Mouse (Mus musculus): ENCODE data around the gene Apbb1. TPM values are rescaled to one million over a fixed set of nuclear protein-coding genes. Genes with fewer than 3 reads are reported as not detected.

Gene Apbb1
- polyA plus RNA-seq, 1 experiment from 2014 or later, result 300 TPM

- Histone ChIP-seq H3K4me1 (replicated peaks; ENCODE audit: control insufficient read depth, insufficient read depth, low read length) (peaks cover 40% of the 10 kb centered on the region), H3K9ac (replicated peaks; ENCODE audit: low read depth, low read length) (no peak overlapping the region), H3K36me3 (ENCODE audit: control insufficient read depth, insufficient read depth) (peaks cover 5% of the 10 kb centered on the region; the same call in 1 of the 2 replicates), H3K4me2 (ENCODE audit: low read length) (no peak overlapping the region), H3K9me3 (ENCODE audit: control insufficient read depth, low read length) (no peaks in the 10 kb centered on the region), H3K27me3 (replicated peaks; ENCODE audit: control insufficient read depth, insufficient read depth, low read length) (no peaks in the 10 kb centered on the region), H3K4me3 (replicated peaks; ENCODE audit: low read length) (no peak overlapping the region), H3K27ac (ENCODE audit: low read length) (no peak overlapping the region)
- 94% methylated on average over 6 of the region's 6 CpGs for WGBS
- ATAC-seq, result no peak
These were observed 4.0 kb downstream of the Apbb1 start for GRCm38 (mm10) chr7:105577377-105577871.

GRCm38 (mm10) chr7:105576166-105576748 is 5.2 kb downstream of the Apbb1 start:
- no peak overlapping the region for H3K4me3 ChIP-seq (replicated peaks; ENCODE audit: low read length)
- ATAC-seq, result no peak
- H3K9ac ChIP-seq (replicated peaks; ENCODE audit: low read depth, low read length), result no peak overlapping the region
- H3K9me3 ChIP-seq (ENCODE audit: control insufficient read depth, low read length), result no peaks in the 10 kb centered on the region
- peaks cover 35% of the 10 kb centered on the region for H3K4me1 ChIP-seq (replicated peaks; ENCODE audit: control insufficient read depth, insufficient read depth, low read length)
- H3K27me3 ChIP-seq (replicated peaks; ENCODE audit: control insufficient read depth, insufficient read depth, low read length), result no peaks in the 10 kb centered on the region
- 84% methylated on average over 3 of the region's 3 CpGs for WGBS
- no peak overlapping the region for H3K4me2 ChIP-seq (ENCODE audit: low read length)
- H3K27ac ChIP-seq (ENCODE audit: low read length), result no peak overlapping the region
- peaks cover 5% of the 10 kb centered on the region; the same call in 1 of the 2 replicates for H3K36me3 ChIP-seq (ENCODE audit: control insufficient read depth, insufficient read depth)

GRCm38 (mm10) chr7:105574537-105574936 is 6.9 kb downstream of the Apbb1 start:
- Histone ChIP-seq H3K4me2 (ENCODE audit: low read length) (no peak overlapping the region), H3K36me3 (ENCODE audit: control insufficient read depth, insufficient read depth) (peaks cover 5% of the 10 kb centered on the region; the same call in 1 of the 2 replicates), H3K4me1 (replicated peaks; ENCODE audit: control insufficient read depth, insufficient read depth, low read length) (peaks cover 45% of the 10 kb centered on the region), H3K9me3 (ENCODE audit: control insufficient read depth, low read length) (no peaks in the 10 kb centered on the region), H3K9ac (replicated peaks; ENCODE audit: low read depth, low read length) (no peak overlapping the region), H3K27ac (ENCODE audit: low read length) (no peak overlapping the region), H3K4me3 (replicated peaks; ENCODE audit: low read length) (no peak overlapping the region), H3K27me3 (replicated peaks; ENCODE audit: control insufficient read depth, insufficient read depth, low read length) (no peaks in the 10 kb centered on the region)
- ATAC-seq, result no peak
- WGBS, result 92% methylated on average over 4 of the region's 4 CpGs

- Histone ChIP-seq H3K4me1 (replicated peaks; ENCODE audit: control insufficient read depth, insufficient read depth, low read length) (peaks cover 47% of the 10 kb centered on the region), H3K27me3 (replicated peaks; ENCODE audit: control insufficient read depth, insufficient read depth, low read length) (no peaks in the 10 kb centered on the region), H3K36me3 (ENCODE audit: control insufficient read depth, insufficient read depth) (peaks cover 5% of the 10 kb centered on the region; the same call in 1 of the 2 replicates), H3K9ac (replicated peaks; ENCODE audit: low read depth, low read length) (no peak overlapping the region), H3K4me3 (replicated peaks; ENCODE audit: low read length) (no peak overlapping the region), H3K27ac (ENCODE audit: low read length) (no peak overlapping the region), H3K4me2 (ENCODE audit: low read length) (no peak overlapping the region), H3K9me3 (ENCODE audit: control insufficient read depth, low read length) (no peaks in the 10 kb centered on the region)
- WGBS, result 96% methylated on average over 8 of the region's 8 CpGs
- ATAC-seq, result no peak
These were observed 8.5 kb downstream of the Apbb1 start for GRCm38 (mm10) chr7:105572949-105573348.

GRCm38 (mm10) chr7:105570756-105571155 is 10.7 kb downstream of the Apbb1 start:
- Histone ChIP-seq H3K9me3 (ENCODE audit: control insufficient read depth, low read length) (no peaks in the 10 kb centered on the region), H3K27me3 (replicated peaks; ENCODE audit: control insufficient read depth, insufficient read depth, low read length) (no peaks in the 10 kb centered on the region), H3K27ac (ENCODE audit: low read length) (peak overlapping the region; percentile 87; the same call in 1 of the 2 replicates), H3K9ac (replicated peaks; ENCODE audit: low read depth, low read length) (no peak overlapping the region), H3K4me2 (ENCODE audit: low read length) (peak overlapping the region; percentile 9; the same call in 1 of the 2 replicates), H3K4me1 (replicated peaks; ENCODE audit: control insufficient read depth, insufficient read depth, low read length) (peaks cover 37% of the 10 kb centered on the region), H3K4me3 (replicated peaks; ENCODE audit: low read length) (no peak overlapping the region), H3K36me3 (ENCODE audit: control insufficient read depth, insufficient read depth) (peaks cover 17% of the 10 kb centered on the region)
- no peak for ATAC-seq
- 77% methylated on average over 4 of the region's 4 CpGs for WGBS

GRCm38 (mm10) chr7:105569512-105570496 is 11.6 kb downstream of the Apbb1 start:
- Histone ChIP-seq H3K9ac (replicated peaks; ENCODE audit: low read depth, low read length) (peak overlapping the region; percentile 47), H3K4me1 (replicated peaks; ENCODE audit: control insufficient read depth, insufficient read depth, low read length) (peaks cover 37% of the 10 kb centered on the region), H3K4me2 (ENCODE audit: low read length) (peak overlapping the region; percentile 60), H3K36me3 (ENCODE audit: control insufficient read depth, insufficient read depth) (peaks cover 25% of the 10 kb centered on the region), H3K27ac (ENCODE audit: low read length) (peak overlapping the region; percentile 87), H3K4me3 (replicated peaks; ENCODE audit: low read length) (peak overlapping the region; percentile 27), H3K9me3 (ENCODE audit: control insufficient read depth, low read length) (no peaks in the 10 kb centered on the region), H3K27me3 (replicated peaks; ENCODE audit: control insufficient read depth, insufficient read depth, low read length) (no peaks in the 10 kb centered on the region)
- WGBS, result 3% methylated on average over 12 of the region's 12 CpGs
- peak; percentile 51 for ATAC-seq

- 2% methylated on average over 6 of the region's 6 CpGs for WGBS
- H3K4me2 ChIP-seq (ENCODE audit: low read length), result peak overlapping the region; percentile 60
- no peaks in the 10 kb centered on the region for H3K27me3 ChIP-seq (replicated peaks; ENCODE audit: control insufficient read depth, insufficient read depth, low read length)
- peak overlapping the region; percentile 87 for H3K27ac ChIP-seq (ENCODE audit: low read length)
- peak overlapping the region; percentile 27 for H3K4me3 ChIP-seq (replicated peaks; ENCODE audit: low read length)
- peaks cover 37% of the 10 kb centered on the region for H3K4me1 ChIP-seq (replicated peaks; ENCODE audit: control insufficient read depth, insufficient read depth, low read length)
- H3K9me3 ChIP-seq (ENCODE audit: control insufficient read depth, low read length), result no peaks in the 10 kb centered on the region
- peak overlapping the region; percentile 47 for H3K9ac ChIP-seq (replicated peaks; ENCODE audit: low read depth, low read length)
- ATAC-seq, result peak; percentile 91
- peaks cover 30% of the 10 kb centered on the region for H3K36me3 ChIP-seq (ENCODE audit: control insufficient read depth, insufficient read depth)
These were observed 12.4 kb downstream of the Apbb1 start for GRCm38 (mm10) chr7:105568988-105569471.

GRCm38 (mm10) chr7:105568583-105568982 is 12.9 kb downstream of the Apbb1 start:
- Histone ChIP-seq H3K27ac (ENCODE audit: low read length) (peak overlapping the region; percentile 87), H3K36me3 (ENCODE audit: control insufficient read depth, insufficient read depth) (peaks cover 29% of the 10 kb centered on the region), H3K4me3 (replicated peaks; ENCODE audit: low read length) (peak overlapping the region; percentile 27), H3K4me2 (ENCODE audit: low read length) (peak overlapping the region; percentile 60), H3K9me3 (ENCODE audit: control insufficient read depth, low read length) (no peaks in the 10 kb centered on the region), H3K4me1 (replicated peaks; ENCODE audit: control insufficient read depth, insufficient read depth, low read length) (peaks cover 37% of the 10 kb centered on the region), H3K27me3 (replicated peaks; ENCODE audit: control insufficient read depth, insufficient read depth, low read length) (no peaks in the 10 kb centered on the region), H3K9ac (replicated peaks; ENCODE audit: low read depth, low read length) (peak overlapping the region; percentile 47)
- peak; percentile 59 for ATAC-seq
- WGBS, result 9% methylated on average over 7 of the region's 7 CpGs
